Comparison of ENCODE assay signal across 10 mouse cellular contexts in the genomic region with DNA sequence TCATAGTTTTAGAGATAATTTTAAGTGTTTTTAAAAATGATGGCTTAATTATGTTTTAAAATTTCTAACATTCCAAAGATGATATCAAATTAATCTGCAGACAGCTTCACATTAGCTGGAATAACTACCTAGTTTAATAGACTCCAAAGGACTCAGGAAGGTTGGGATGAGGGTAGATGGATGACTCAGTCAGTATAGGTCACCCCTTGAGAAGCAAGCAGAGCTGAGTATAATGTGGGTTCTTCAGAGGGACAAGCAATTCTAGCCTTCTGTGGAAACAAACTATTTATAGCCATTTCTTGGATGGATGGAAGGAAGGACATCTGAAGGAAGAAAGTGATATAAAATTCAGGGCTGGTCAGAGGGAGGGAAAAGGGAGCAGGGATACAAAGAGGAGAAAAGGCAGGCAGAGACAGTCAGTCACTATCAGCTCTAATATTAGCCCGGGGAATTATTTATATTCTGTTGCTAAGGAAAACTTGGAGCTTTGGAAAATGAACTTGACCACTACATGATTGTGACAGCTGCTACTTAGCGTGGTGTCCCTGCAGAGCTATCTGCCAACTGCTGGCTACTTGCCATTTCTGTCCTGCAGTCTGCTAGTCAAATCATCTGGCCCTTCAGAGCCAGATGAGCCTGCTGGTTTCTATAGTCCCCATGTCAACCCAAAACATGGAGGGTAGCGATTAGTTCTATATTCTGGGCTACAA.
DNase-seq lines count a peak whose midpoint lies in the region; ATAC-seq and TF ChIP-seq lines count a peak whose summit lies in the region.
"Had no signal": no experiment of that assay in that cellular context is flagged by ENCODE, and none has a peak within 500 bp of the region (broad histone marks: within the 10 kb centered on the region; RNA-seq: fewer than 3 reads in every experiment).

No protein-coding gene starts in this region.

- peaks cover 6% of the 10 kb centered on the region; the same call in 1 of the 2 replicates for H3K36me3 ChIP-seq in forebrain, postnatal 0 days (ENCODE audit: insufficient read depth)
- H3K36me3 ChIP-seq in forebrain, embryonic 11.5 days (ENCODE audit: control insufficient read depth, insufficient read depth, low read length), result no peaks in the 10 kb centered on the region

- H3K9me3 ChIP-seq in forebrain, postnatal 0 days (ENCODE audit: low read length), result no peaks in the 10 kb centered on the region
- no peaks in the 10 kb centered on the region for H3K9me3 ChIP-seq in forebrain, embryonic 11.5 days (ENCODE audit: control insufficient read depth, low read length)
- H3K9me3 ChIP-seq: megakaryocyte, embryonic 14.5 days had no signal

- H3K9ac ChIP-seq in forebrain, postnatal 0 days, result no peak overlapping the region
- no peak overlapping the region for H3K9ac ChIP-seq in forebrain, embryonic 11.5 days (ENCODE audit: low read length)

- H3K4me2 ChIP-seq in forebrain, postnatal 0 days (ENCODE audit: low read depth), result no peak overlapping the region
- H3K4me2 ChIP-seq in forebrain, embryonic 11.5 days (ENCODE audit: low read depth, low read length, severe bottlenecking), result no peak overlapping the region

- peaks cover 3% of the 10 kb centered on the region; the same call in 1 of the 2 replicates for H3K4me1 ChIP-seq in forebrain, postnatal 0 days (ENCODE audit: insufficient read depth)
- H3K4me1 ChIP-seq in forebrain, embryonic 11.5 days (replicated peaks; ENCODE audit: control insufficient read depth, insufficient read depth, low read length), result peaks cover 3% of the 10 kb centered on the region

- no peak overlapping the region for H3K27ac ChIP-seq in forebrain, postnatal 0 days (ENCODE audit: low read depth, low read length)
- H3K27ac ChIP-seq in forebrain, embryonic 11.5 days (ENCODE audit: low read depth, low read length), result no peak overlapping the region

- WGBS in forebrain, postnatal 0 days, result 49% methylated on average over 3 of the region's 3 CpGs
- WGBS in forebrain, embryonic 11.5 days, result 83% methylated on average over 3 of the region's 3 CpGs

- no peak for TF ChIP-seq CTCF in forebrain, postnatal 0 days (IDR thresholded peaks at IDR 0.05; ENCODE audit: low read depth)

- intact Hi-C loops in heart, postnatal 25 days (cut with DNase I), result loop anchor here (5.0 kb wide), 1 partner anchor 99 kb away; a partner anchor contains a TSS

- H3K27me3 ChIP-seq in forebrain, postnatal 0 days (ENCODE audit: insufficient read depth, low read length), result no peaks in the 10 kb centered on the region
- peaks cover 38% of the 10 kb centered on the region for H3K27me3 ChIP-seq in forebrain, embryonic 11.5 days (ENCODE audit: control insufficient read depth, insufficient read depth, low read length)
- H3K27me3 ChIP-seq: megakaryocyte, embryonic 14.5 days had no signal

- peak; percentile 24 for DNase-seq in forebrain, postnatal 0 days
- DNase-seq in forebrain, embryonic 11.5 days (ENCODE audit: low spot score), result no peak
- DNase-seq in MN1 (ENCODE audit: low spot score), result peak; percentile 71
- peak; percentile 54 to 60 for DNase-seq in cerebellum, postnatal 36 days
- DNase-seq in heart, postnatal 25 days (ENCODE audit: low spot score), result peak; percentile 40
- no peak for DNase-seq in thymus, postnatal 0 days (ENCODE audit: low spot score)
- no peak for DNase-seq in thymus, postnatal 10 days (ENCODE audit: low spot score in 2 of 2)

- H3K4me3 ChIP-seq in forebrain, postnatal 0 days (ENCODE audit: low read depth, low read length), result no peak overlapping the region
- H3K4me3 ChIP-seq in forebrain, embryonic 11.5 days (ENCODE audit: low read depth, low read length), result no peak overlapping the region
- H3K4me3 ChIP-seq: megakaryocyte, embryonic 14.5 days had no signal

- ATAC-seq in forebrain, postnatal 0 days, result no peak
- no peak for ATAC-seq in forebrain, embryonic 11.5 days (replicated peaks; ENCODE audit: low FRiP score)
- no peak for ATAC-seq in erythroblast, adult 5-6 weeks (replicated peaks; ENCODE audit: low FRiP score, poor library complexity, severe bottlenecking)
- ATAC-seq: CD4-positive, CD25-positive, alpha-beta regulatory T cell, adult 4 months had no signal

Comparison
In these comparisons a context has a peak if more than half of its experiments do, and no peak if none do; other contexts are left out.
1. DNase-seq: peak in forebrain, postnatal 0 days (single experiment), MN1 (single experiment), cerebellum, postnatal 36 days (2 of 2) and heart, postnatal 25 days (single experiment); none in forebrain, embryonic 11.5 days (single experiment), thymus, postnatal 0 days (single experiment) and thymus, postnatal 10 days (0 of 2).